Mouse (Mus musculus): ENCODE measurements around the gene Btbd9. TPM values are rescaled to one million over a fixed set of nuclear protein-coding genes. Genes with fewer than 3 reads are reported as not detected.
A peak's percentile ranks its signal among the peaks of the same experiment; 100 is the strongest.

Gene Btbd9
- total and polyA plus RNA-seq, 2 experiments from 2014 or later, result 30.3 to 31.0 TPM

DNA sequence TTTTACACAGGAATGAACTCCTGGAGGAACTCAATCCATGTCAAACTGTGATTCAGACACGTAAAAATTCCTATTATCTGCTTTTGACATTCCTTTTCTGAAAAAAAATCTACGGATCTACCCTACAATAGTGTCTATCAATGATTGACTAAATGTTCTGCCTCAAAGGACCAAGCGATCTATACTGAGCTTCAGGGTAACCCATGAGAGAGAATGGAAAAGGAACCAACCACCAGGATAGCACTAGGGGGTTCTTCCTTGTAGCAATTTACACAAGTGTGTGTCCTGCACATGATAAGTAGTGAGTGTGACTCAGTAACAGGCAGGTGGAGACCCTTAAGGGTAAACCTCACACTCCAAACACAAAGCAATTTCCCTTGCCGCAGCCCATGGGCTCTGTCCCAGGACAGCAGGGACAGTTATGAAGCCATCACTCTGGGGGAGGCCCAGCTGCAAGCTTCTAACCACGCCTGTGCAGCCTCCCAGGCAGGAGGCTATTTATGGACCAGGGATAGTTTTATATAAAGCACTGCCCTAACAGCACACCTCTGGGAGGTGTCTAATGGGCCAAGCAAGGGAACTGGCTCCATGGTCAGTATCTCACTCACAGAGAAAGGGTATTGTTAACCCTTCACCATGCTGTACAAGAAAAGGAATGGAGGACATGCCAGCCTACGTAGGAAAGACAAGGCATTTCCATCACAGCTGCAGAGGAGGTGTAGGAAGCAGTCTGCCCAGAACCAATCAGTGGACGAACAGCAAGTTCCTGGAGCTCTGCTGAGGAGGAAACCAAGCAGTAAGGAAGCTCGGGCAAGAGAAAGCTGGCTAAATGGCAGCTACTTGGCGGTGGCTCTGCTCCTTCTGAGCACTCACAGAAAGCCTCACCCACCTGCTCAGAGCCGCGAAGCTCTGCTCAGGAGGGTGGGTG lies 306.9 kb downstream of the Btbd9 start:
- Histone ChIP-seq H3K27ac (ENCODE audit: low read depth) (0 out of 2 replicates have a peak overlapping the region, but pooled peaks have one; percentile 11), H3K4me1 (ENCODE audit: control insufficient read depth, insufficient read depth) (0 out of 2 replicates have a peak, but pooled peaks cover 9% of the 10 kb centered on the region), H3K4me3 (ENCODE audit: low read depth, low read length) (no peak overlapping the region), H3K27me3 (ENCODE audit: control insufficient read depth, insufficient read depth, low read length) (no peaks in the 10 kb centered on the region), H3K4me2 (ENCODE audit: low read depth, low read length) (no peak overlapping the region), H3K9me3 (replicated peaks; ENCODE audit: control insufficient read depth, low read length) (no peaks in the 10 kb centered on the region), H3K36me3 (replicated peaks; ENCODE audit: control insufficient read depth, insufficient read depth, low read length) (peaks cover 12% of the 10 kb centered on the region), H3K9ac (replicated peaks; ENCODE audit: low read depth, low read length) (no peak overlapping the region)
- TF ChIP-seq CTCF (IDR thresholded peaks at IDR 0.05; ENCODE audit: low read depth) (no peak), EP300 (IDR thresholded peaks at IDR 0.05; ENCODE audit: low read depth) (no peak)
- ATAC-seq (ENCODE audit: insufficient read depth, low read depth), result peak; percentile 69
- WGBS, result 55% methylated on average over 11 of the region's 11 CpGs
- DNase-seq (ENCODE audit: low spot score), result no peak

DNA sequence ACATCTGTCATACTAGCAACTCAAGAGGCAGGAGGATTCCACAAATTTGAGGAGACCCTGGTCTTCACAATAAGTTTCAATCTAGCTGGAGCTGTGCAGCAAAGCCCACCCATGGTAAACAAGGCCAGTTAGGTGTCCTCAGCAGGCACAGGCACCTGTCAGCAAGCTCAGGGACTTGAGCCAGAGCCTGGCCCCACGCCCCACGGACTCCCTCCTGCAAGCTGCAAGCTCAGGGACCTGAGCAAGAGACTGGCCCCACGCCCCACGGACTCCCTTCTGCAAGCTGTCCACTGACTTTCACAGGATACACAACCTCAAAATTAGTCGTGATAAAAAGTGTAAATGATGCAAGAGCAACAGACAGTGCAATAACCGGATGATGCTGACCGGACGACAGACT lies 307.8 kb downstream of the Btbd9 start:
- no peak overlapping the region for H3K9ac ChIP-seq (replicated peaks; ENCODE audit: low read depth, low read length)
- TF ChIP-seq EP300 (IDR thresholded peaks at IDR 0.05; ENCODE audit: low read depth), result no peak
- TF ChIP-seq CTCF (IDR thresholded peaks at IDR 0.05; ENCODE audit: low read depth), result no peak
- H3K9me3 ChIP-seq (replicated peaks; ENCODE audit: control insufficient read depth, low read length), result no peaks in the 10 kb centered on the region
- 0 out of 2 replicates have a peak, but pooled peaks cover 9% of the 10 kb centered on the region for H3K4me1 ChIP-seq (ENCODE audit: control insufficient read depth, insufficient read depth)
- ATAC-seq (ENCODE audit: insufficient read depth, low read depth), result no peak
- no peaks in the 10 kb centered on the region for H3K27me3 ChIP-seq (ENCODE audit: control insufficient read depth, insufficient read depth, low read length)
- 79% methylated on average over 8 of the region's 8 CpGs for WGBS
- no peak for DNase-seq (ENCODE audit: low spot score)
- no peak overlapping the region for H3K4me3 ChIP-seq (ENCODE audit: low read depth, low read length)
- peaks cover 3% of the 10 kb centered on the region; the same call in 1 of the 2 replicates for H3K36me3 ChIP-seq (replicated peaks; ENCODE audit: control insufficient read depth, insufficient read depth, low read length)
- H3K27ac ChIP-seq (ENCODE audit: low read depth), result no peak overlapping the region
- no peak overlapping the region for H3K4me2 ChIP-seq (ENCODE audit: low read depth, low read length)

DNA sequence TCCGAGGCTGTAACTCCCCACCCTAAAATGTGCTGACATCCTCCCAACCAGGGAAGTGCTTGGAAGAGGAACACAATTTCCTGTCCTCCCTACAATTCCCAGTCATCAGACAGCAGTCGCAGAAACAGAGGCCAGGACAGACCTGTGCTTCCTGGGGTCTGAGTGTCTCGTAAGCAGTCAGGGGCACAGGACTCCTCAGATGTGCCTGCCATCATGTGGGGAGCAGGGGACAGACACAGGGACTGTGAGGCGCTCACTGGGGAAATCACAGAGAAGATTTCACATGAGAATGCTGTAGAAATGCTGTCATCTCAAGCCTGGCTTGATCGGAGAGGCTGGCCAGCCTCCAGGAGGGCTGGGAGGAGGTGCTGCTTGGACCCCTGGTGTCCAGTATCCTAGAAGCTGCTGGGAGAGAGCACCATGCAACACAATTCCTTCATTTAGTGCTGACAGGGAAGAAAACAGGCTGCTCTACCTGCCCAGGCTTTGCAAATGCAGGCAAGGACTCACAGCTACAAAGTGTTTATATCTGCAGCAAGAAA lies 308.8 kb downstream of the Btbd9 start:
- H3K4me1 ChIP-seq (ENCODE audit: control insufficient read depth, insufficient read depth), result 0 out of 2 replicates have a peak, but pooled peaks cover 9% of the 10 kb centered on the region
- no peak overlapping the region for H3K27ac ChIP-seq (ENCODE audit: low read depth)
- no peaks in the 10 kb centered on the region for H3K27me3 ChIP-seq (ENCODE audit: control insufficient read depth, insufficient read depth, low read length)
- no peaks in the 10 kb centered on the region for H3K9me3 ChIP-seq (replicated peaks; ENCODE audit: control insufficient read depth, low read length)
- H3K9ac ChIP-seq (replicated peaks; ENCODE audit: low read depth, low read length), result no peak overlapping the region
- WGBS, result 51% methylated on average over 5 of the region's 5 CpGs
- H3K36me3 ChIP-seq (replicated peaks; ENCODE audit: control insufficient read depth, insufficient read depth, low read length), result no peaks in the 10 kb centered on the region
- ATAC-seq (ENCODE audit: insufficient read depth, low read depth) (no peak), DNase-seq (ENCODE audit: low spot score) (no peak)
- H3K4me3 ChIP-seq (ENCODE audit: low read depth, low read length), result no peak overlapping the region
- TF ChIP-seq EP300 (IDR thresholded peaks at IDR 0.05; ENCODE audit: low read depth), result no peak
- TF ChIP-seq CTCF (IDR thresholded peaks at IDR 0.05; ENCODE audit: low read depth), result no peak
- no peak overlapping the region for H3K4me2 ChIP-seq (ENCODE audit: low read depth, low read length)

DNA sequence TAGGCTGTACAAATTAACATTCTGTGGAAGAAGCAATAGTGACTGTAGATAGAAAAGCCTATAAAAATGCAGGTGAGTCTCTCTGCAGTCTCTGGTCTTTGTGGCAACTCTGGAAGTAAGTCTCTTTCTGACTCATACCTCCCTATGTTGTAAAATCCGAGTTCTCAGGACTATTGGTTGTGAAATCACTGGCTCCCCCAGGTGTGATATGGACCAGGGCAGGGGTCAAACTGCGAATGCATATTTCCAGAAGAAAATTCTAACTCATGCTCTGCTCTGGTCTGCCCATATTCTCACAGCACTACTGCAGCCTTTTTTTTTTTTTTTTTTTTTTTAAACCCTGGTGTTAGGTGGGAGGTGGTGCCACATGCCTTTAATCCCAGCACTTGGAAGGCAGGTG lies 312.8 kb downstream of the Btbd9 start:
- TF ChIP-seq CTCF (IDR thresholded peaks at IDR 0.05; ENCODE audit: low read depth), result no peak
- TF ChIP-seq EP300 (IDR thresholded peaks at IDR 0.05; ENCODE audit: low read depth), result no peak
- no peaks in the 10 kb centered on the region for H3K9me3 ChIP-seq (replicated peaks; ENCODE audit: control insufficient read depth, low read length)
- H3K4me1 ChIP-seq (ENCODE audit: control insufficient read depth, insufficient read depth), result 0 out of 2 replicates have a peak, but pooled peaks cover 4% of the 10 kb centered on the region
- H3K9ac ChIP-seq (replicated peaks; ENCODE audit: low read depth, low read length), result no peak overlapping the region
- DNase-seq (ENCODE audit: low spot score) (no peak), ATAC-seq (ENCODE audit: insufficient read depth, low read depth) (no peak)
- no peak overlapping the region for H3K4me3 ChIP-seq (ENCODE audit: low read depth, low read length)
- no peaks in the 10 kb centered on the region for H3K27me3 ChIP-seq (ENCODE audit: control insufficient read depth, insufficient read depth, low read length)
- no peak overlapping the region for H3K4me2 ChIP-seq (ENCODE audit: low read depth, low read length)
- H3K36me3 ChIP-seq (replicated peaks; ENCODE audit: control insufficient read depth, insufficient read depth, low read length), result no peaks in the 10 kb centered on the region
- H3K27ac ChIP-seq (ENCODE audit: low read depth), result no peak overlapping the region
- 75% methylated on average over 2 of the region's 2 CpGs for WGBS

DNA sequence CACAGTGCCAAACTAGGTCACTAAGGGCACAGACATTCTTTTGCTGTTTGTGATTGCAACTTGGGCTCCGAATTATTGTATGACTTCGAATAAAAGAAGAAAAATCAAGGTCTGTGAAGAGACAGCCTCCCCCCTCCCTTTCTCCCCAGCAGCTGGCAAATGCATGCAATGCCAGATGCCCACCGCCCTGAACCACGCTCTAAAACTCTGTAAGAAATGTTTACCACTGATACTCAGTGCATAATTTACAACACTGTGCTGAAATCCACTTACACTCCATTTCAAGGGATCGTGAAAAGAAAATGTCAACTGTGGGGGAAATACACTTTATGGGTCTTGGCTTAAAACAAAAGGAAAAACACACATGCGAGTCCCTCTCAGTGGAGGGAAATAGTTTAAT lies 313.3 kb downstream of the Btbd9 start:
- Histone ChIP-seq H3K4me2 (ENCODE audit: low read depth, low read length) (no peak overlapping the region), H3K9ac (replicated peaks; ENCODE audit: low read depth, low read length) (no peak overlapping the region), H3K4me1 (ENCODE audit: control insufficient read depth, insufficient read depth) (0 out of 2 replicates have a peak, but pooled peaks cover 4% of the 10 kb centered on the region), H3K36me3 (replicated peaks; ENCODE audit: control insufficient read depth, insufficient read depth, low read length) (no peaks in the 10 kb centered on the region), H3K4me3 (ENCODE audit: low read depth, low read length) (no peak overlapping the region), H3K27me3 (ENCODE audit: control insufficient read depth, insufficient read depth, low read length) (no peaks in the 10 kb centered on the region), H3K27ac (ENCODE audit: low read depth) (no peak overlapping the region), H3K9me3 (replicated peaks; ENCODE audit: control insufficient read depth, low read length) (no peaks in the 10 kb centered on the region)
- WGBS, result 93% methylated on average over 6 of the region's 6 CpGs
- TF ChIP-seq EP300 (IDR thresholded peaks at IDR 0.05; ENCODE audit: low read depth) (no peak), CTCF (IDR thresholded peaks at IDR 0.05; ENCODE audit: low read depth) (no peak)
- no peak for DNase-seq (ENCODE audit: low spot score)
- ATAC-seq (ENCODE audit: insufficient read depth, low read depth), result no peak

All from heart, postnatal 0 days (tissue).